In genomic region chr1:39575778-39576375, GRCm38 (mm10) we compare ENCODE assay signal across 8 mouse cellular contexts. TPM values are rescaled to one million over a fixed set of nuclear protein-coding genes. Genes with fewer than 3 reads are reported as not detected.
DNase-seq lines count a peak whose midpoint lies in the region; ATAC-seq lines count a peak whose summit lies in the region.

No protein-coding gene starts in this region.

- peaks cover 18% of the 10 kb centered on the region for H3K36me3 ChIP-seq in megakaryocyte, embryonic 14.5 days (replicated peaks; ENCODE audit: low read length)
- no peaks in the 10 kb centered on the region for H3K36me3 ChIP-seq in intestine, embryonic 14.5 days (ENCODE audit: control insufficient read depth, insufficient read depth, low read length)
- 0 out of 2 replicates have a peak, but pooled peaks cover 2% of the 10 kb centered on the region for H3K36me3 ChIP-seq in neural tube, embryonic 12.5 days

- 15% methylated on average over 8 of the region's 8 CpGs for WGBS in intestine, embryonic 14.5 days
- WGBS in neural tube, embryonic 12.5 days: 20% methylated on average over 8 of the region's 8 CpGs

- peak overlapping the region; percentile 98; the same call in 1 of the 2 replicates for H3K27ac ChIP-seq in intestine, embryonic 14.5 days (ENCODE audit: low read depth)
- H3K27ac ChIP-seq in neural tube, embryonic 12.5 days: peak overlapping the region; percentile 95; the same call in 1 of the 2 replicates

- H3K4me1 ChIP-seq in megakaryocyte, embryonic 14.5 days: peaks cover 69% of the 10 kb centered on the region
- peaks cover 18% of the 10 kb centered on the region for H3K4me1 ChIP-seq in intestine, embryonic 14.5 days (replicated peaks; ENCODE audit: control insufficient read depth, insufficient read depth, low read length)
- peaks cover 14% of the 10 kb centered on the region for H3K4me1 ChIP-seq in neural tube, embryonic 12.5 days

- no peaks in the 10 kb centered on the region for H3K27me3 ChIP-seq in megakaryocyte, embryonic 14.5 days (replicated peaks)
- H3K27me3 ChIP-seq in intestine, embryonic 14.5 days (replicated peaks; ENCODE audit: control insufficient read depth, insufficient read depth, low read length): no peaks in the 10 kb centered on the region
- no peaks in the 10 kb centered on the region for H3K27me3 ChIP-seq in neural tube, embryonic 12.5 days (replicated peaks)

- H3K4me3 ChIP-seq in megakaryocyte, embryonic 14.5 days (replicated peaks): peak overlapping the region; percentile 98
- H3K4me3 ChIP-seq in intestine, embryonic 14.5 days (ENCODE audit: low read depth, low read length): peak overlapping the region; percentile 94
- peak overlapping the region; percentile 89 for H3K4me3 ChIP-seq in neural tube, embryonic 12.5 days

- no peak for ATAC-seq in megakaryocyte, adult 5-6 weeks (ENCODE audit: poor library complexity, severe bottlenecking)
- no peak for ATAC-seq in intestine, embryonic 14.5 days (replicated peaks; ENCODE audit: low FRiP score, low TSS enrichment, low read depth)
- no peak for ATAC-seq in neural tube, embryonic 12.5 days (ENCODE audit: low FRiP score, low read depth)

- H3K9me3 ChIP-seq in megakaryocyte, embryonic 14.5 days: no peaks in the 10 kb centered on the region
- H3K9me3 ChIP-seq in intestine, embryonic 14.5 days (ENCODE audit: control insufficient read depth, low read length): no peaks in the 10 kb centered on the region
- no peaks in the 10 kb centered on the region for H3K9me3 ChIP-seq in neural tube, embryonic 12.5 days

- peak overlapping the region; percentile 80 for H3K4me2 ChIP-seq in intestine, embryonic 14.5 days (ENCODE audit: low read length)
- H3K4me2 ChIP-seq in neural tube, embryonic 12.5 days (replicated peaks): peak overlapping the region; percentile 81

- H3K9ac ChIP-seq in intestine, embryonic 14.5 days (ENCODE audit: low read length): peak overlapping the region; percentile 92
- peak overlapping the region; percentile 89 for H3K9ac ChIP-seq in neural tube, embryonic 12.5 days

- peak; percentile 9 for DNase-seq in embryo, embryonic 9.5 days (ENCODE audit: extremely low spot score)
- no peak for DNase-seq in intestine, embryonic 14.5 days (ENCODE audit: low spot score)
- DNase-seq in left cerebral cortex, adult 9 months (ENCODE audit: low spot score in 2 of 2): no peak
- no peak for DNase-seq in cerebellum, postnatal 4 days (ENCODE audit: low spot score in 2 of 2)
- DNase-seq in cerebellum, postnatal 10 days: no peak

RNA-seq across cellular contexts. Expression of gene Rnf149, which starts 1.3 kb away (rescaled TPM):
- 3.8 and 26.0 TPM in 2 replicates for polyA plus RNA-seq in megakaryocyte, embryonic 14.5 days (2012; ENCODE audit: insufficient read depth, low replicate concordance)
- 56.1 and 61.0 TPM in 2 replicates for total RNA-seq in megakaryocyte, adult 5-6 weeks (2015)
- 69.5 and 70.7 TPM in 2 replicates for total RNA-seq in megakaryocyte, adult 5-6 weeks (2017)
- 39.8 and 44.7 TPM in 2 replicates for polyA plus RNA-seq in intestine, embryonic 14.5 days (2014; fragmentation: Nextera tagmentation; extraction: Ambion mirVana)
- polyA plus RNA-seq in neural tube, embryonic 12.5 days (2016; fragmentation: Nextera tagmentation; extraction: Ambion mirVana): 36.3 and 37.3 TPM in 2 replicates

RNA-seq across cellular contexts. Expression of gene Cnot11, which starts 41.1 kb away (rescaled TPM):
- polyA plus RNA-seq in megakaryocyte, embryonic 14.5 days (2012; ENCODE audit: insufficient read depth, low replicate concordance): 29.4 and 46.8 TPM in 2 replicates
- 16.9 and 17.9 TPM in 2 replicates for total RNA-seq in megakaryocyte, adult 5-6 weeks (2015)
- 18.1 and 20.2 TPM in 2 replicates for total RNA-seq in megakaryocyte, adult 5-6 weeks (2017)
- polyA plus RNA-seq in intestine, embryonic 14.5 days (2014; fragmentation: Nextera tagmentation; extraction: Ambion mirVana): 21.7 and 23.4 TPM in 2 replicates
- polyA plus RNA-seq in neural tube, embryonic 12.5 days (2016; fragmentation: Nextera tagmentation; extraction: Ambion mirVana): 28.5 and 29.6 TPM in 2 replicates
